ENCODE assay signal across 30 mouse cellular contexts in genomic region chr12:52079296-52079695, GRCm38 (mm10). TPM values are rescaled to one million over a fixed set of nuclear protein-coding genes. Genes with fewer than 3 reads are reported as not detected.
"Had no signal": no experiment of that assay in that cellular context is flagged by ENCODE, and none has a peak within 500 bp of the region (broad histone marks: within the 10 kb centered on the region; RNA-seq: fewer than 3 reads in every experiment).

No protein-coding gene starts in this region.

RNA-seq across cellular contexts. Expression of gene Gpr33, which starts 51.4 kb away (rescaled TPM):
- total RNA-seq: forebrain, postnatal 0 days; gastrocnemius, adult 18-20 months; gastrocnemius, adult 8-10 months; gastrocnemius, postnatal 14 days; gastrocnemius, postnatal 36 days; heart, adult 18-20 months; heart, adult 8-10 months; heart, postnatal 14 days; heart, postnatal 36 days; hematopoietic stem cell, adult 5-6 weeks; hindbrain, postnatal 0 days; layer of hippocampus, adult 2 months; layer of hippocampus, postnatal 10 days; layer of hippocampus, postnatal 25 days; left cerebral cortex, adult 2 months; left cerebral cortex, postnatal 14 days; left cerebral cortex, postnatal 36 days had no signal
- polyA plus RNA-seq: forebrain, postnatal 0 days; gonadal fat pad, adult 2 months; heart, embryonic 10.5 days; heart, embryonic 12.5 days; heart, embryonic 14.5 days; heart, postnatal 0 days; hindbrain, embryonic 11.5 days; hindbrain, embryonic 13.5 days; hindbrain, embryonic 15.5 days; hindbrain, postnatal 0 days; intestine, embryonic 14.5 days; intestine, embryonic 16.5 days; limb, embryonic 10.5 days; limb, embryonic 12.5 days; limb, embryonic 14.5 days had no signal
